Mouse (Mus musculus) lung, embryonic 15.5 days (tissue): ENCODE data around the gene Tph2. TPM values are rescaled to one million over a fixed set of nuclear protein-coding genes. Genes with fewer than 3 reads are reported as not detected.

ENCODE experiments used
- ATAC-seq: fragments of 200-750 bp; cut with Nextera tagmentation; 2 replicates; pipeline ENCODE4 v1.8.0; 2017; ENCODE audit warnings: moderate number of reproducible peaks, borderline replicate concordance; ENCODE audit not compliant: low FRiP score, low TSS enrichment; ENCODE audit errors: extremely low read depth
- H3K27ac ChIP-seq: fragments of 300-500 bp; sonication (generic); 2 replicates; pipeline ENCODE4 v1.5.1; 2015; ENCODE audit warnings: moderate library complexity, mild to moderate bottlenecking, inconsistent platforms
- H3K27me3 ChIP-seq: fragments of 300-500 bp; sonication (generic); 2 replicates; pipeline ENCODE4 v1.6.1; 2015; ENCODE audit warnings: inconsistent platforms
- H3K36me3 ChIP-seq: fragments of 300-500 bp; sonication (generic); 2 replicates; pipeline ENCODE4 v1.6.1; 2015; ENCODE audit warnings: inconsistent platforms
- H3K4me1 ChIP-seq: fragments of 300-500 bp; sonication (generic); 2 replicates; pipeline ENCODE4 v1.6.1; 2015; ENCODE audit warnings: inconsistent platforms
- H3K4me2 ChIP-seq: fragments of 300-500 bp; sonication (generic); 2 replicates; pipeline ENCODE4 v1.6.1; 2015; ENCODE audit warnings: inconsistent platforms, mild to moderate bottlenecking, moderate library complexity
- H3K4me3 ChIP-seq: fragments of 300-500 bp; sonication (generic); 2 replicates; pipeline ENCODE4 v1.5.1; 2015; ENCODE audit warnings: mild to moderate bottlenecking, inconsistent platforms
- H3K9ac ChIP-seq: fragments of 300-500 bp; sonication (generic); 2 replicates; pipeline ENCODE4 v1.6.1; 2015; ENCODE audit warnings: inconsistent platforms
- H3K9me3 ChIP-seq: fragments of 300-500 bp; sonication (generic); 2 replicates; pipeline ENCODE4 v1.6.1; 2016; ENCODE audit warnings: inconsistent platforms
- WGBS: fragments of 180-500 bp; shearing (Covaris S2); methylation state at CpG from one replicate; pipeline ENCODE4 v1.1.7; 2015; 5-methylcytosine and 5-hydroxymethylcytosine counted together
- polyA plus RNA-seq: library from polyadenylated mRNA; unstranded; fragments of >200 nt; fragmentation: Nextera tagmentation; extraction: Ambion mirVana; gene quantifications from 2 replicates; pipeline ENCODE4 v1.2.1, GENCODE M21; 2015

Tph2 gene
- polyA plus RNA-seq, 1 experiment from 2014 or later, result 0.07 TPM

DNA sequence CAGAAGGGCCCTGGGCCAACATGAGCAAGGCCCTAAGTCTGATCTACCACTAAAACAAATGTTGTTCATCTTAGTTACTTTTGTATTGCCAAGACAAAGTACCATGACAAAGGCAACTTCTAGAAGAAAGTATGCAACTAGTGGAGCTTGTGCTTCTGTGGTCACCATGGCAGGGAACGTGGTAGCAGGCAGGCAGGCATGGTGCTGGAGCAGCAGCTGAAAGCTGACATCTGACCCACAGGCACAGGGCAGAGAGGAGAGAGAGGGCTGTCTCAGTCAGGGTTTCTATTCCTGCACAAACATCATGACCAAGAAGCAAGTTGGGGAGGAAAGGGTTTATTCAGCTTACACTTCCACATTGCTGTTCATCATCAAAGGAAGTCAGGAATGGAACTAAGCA is 56.9 kb downstream of the Tph2 start:
- H3K9me3 ChIP-seq, result no peaks in the 10 kb centered on the region
- 0 out of 2 replicates have a peak, but pooled peaks cover 7% of the 10 kb centered on the region for H3K4me1 ChIP-seq
- 53% methylated on average over 1 of the region's 1 CpGs for WGBS
- no peak overlapping the region for H3K4me3 ChIP-seq
- no peak overlapping the region for H3K9ac ChIP-seq
- no peak for ATAC-seq
- no peak overlapping the region for H3K4me2 ChIP-seq
- H3K27ac ChIP-seq, result no peak overlapping the region
- no peaks in the 10 kb centered on the region for H3K36me3 ChIP-seq
- H3K27me3 ChIP-seq, result no peaks in the 10 kb centered on the region

DNA sequence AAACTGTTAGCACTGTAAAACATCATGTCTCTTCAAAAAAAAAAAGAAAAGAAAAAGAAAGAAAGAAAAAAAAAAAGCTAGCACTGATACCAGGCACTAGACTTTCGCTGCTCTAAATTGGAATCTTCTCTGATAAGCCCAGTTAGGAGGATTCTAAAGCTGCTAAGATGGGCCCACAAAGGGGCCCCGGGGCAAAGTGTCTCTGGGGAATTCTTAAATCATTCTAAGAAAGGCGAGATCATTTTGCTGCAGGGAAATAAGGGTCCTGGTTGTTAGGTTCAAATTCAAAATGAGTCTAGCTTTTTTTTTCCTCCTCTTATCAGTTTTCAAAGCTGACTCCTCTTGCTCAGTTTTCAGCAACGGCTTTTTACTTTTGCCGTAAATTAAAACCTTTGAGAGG is 59.3 kb downstream of the Tph2 start:
- H3K4me1 ChIP-seq, result 0 out of 2 replicates have a peak, but pooled peaks cover 7% of the 10 kb centered on the region
- no peaks in the 10 kb centered on the region for H3K27me3 ChIP-seq
- H3K27ac ChIP-seq, result no peak overlapping the region
- H3K4me3 ChIP-seq, result no peak overlapping the region
- WGBS, result 7% methylated on average over 5 of the region's 5 CpGs
- peak overlapping the region; percentile 29 for H3K4me2 ChIP-seq
- no peak overlapping the region for H3K9ac ChIP-seq
- no peaks in the 10 kb centered on the region for H3K36me3 ChIP-seq
- no peaks in the 10 kb centered on the region for H3K9me3 ChIP-seq
- no peak for ATAC-seq

DNA sequence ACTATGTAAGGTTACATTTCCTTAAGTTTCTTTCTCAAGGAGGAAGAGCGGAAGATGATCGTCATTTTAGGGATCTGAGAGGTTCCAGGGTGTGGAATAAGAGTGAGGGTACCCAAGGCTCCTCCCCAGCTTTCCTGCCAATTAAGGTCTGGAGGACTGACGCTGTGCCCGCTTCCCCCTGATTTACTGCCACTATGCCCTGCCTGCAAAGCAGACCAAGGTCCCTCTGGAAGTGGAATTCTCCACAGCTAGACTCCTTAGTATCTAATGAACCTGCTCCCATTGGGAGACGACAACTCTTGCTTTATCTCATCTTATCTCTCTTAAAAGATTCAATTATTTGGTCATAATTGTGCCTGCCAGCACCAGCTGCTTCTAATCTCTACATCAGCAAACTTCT is 59.8 kb downstream of the Tph2 start:
- H3K36me3 ChIP-seq, result no peaks in the 10 kb centered on the region
- no peaks in the 10 kb centered on the region for H3K27me3 ChIP-seq
- H3K9me3 ChIP-seq, result no peaks in the 10 kb centered on the region
- ATAC-seq, result no peak
- no peak overlapping the region for H3K4me2 ChIP-seq
- 61% methylated on average over 5 of the region's 5 CpGs for WGBS
- H3K9ac ChIP-seq, result no peak overlapping the region
- H3K4me1 ChIP-seq, result 0 out of 2 replicates have a peak, but pooled peaks cover 7% of the 10 kb centered on the region
- H3K27ac ChIP-seq, result no peak overlapping the region
- no peak overlapping the region for H3K4me3 ChIP-seq

DNA sequence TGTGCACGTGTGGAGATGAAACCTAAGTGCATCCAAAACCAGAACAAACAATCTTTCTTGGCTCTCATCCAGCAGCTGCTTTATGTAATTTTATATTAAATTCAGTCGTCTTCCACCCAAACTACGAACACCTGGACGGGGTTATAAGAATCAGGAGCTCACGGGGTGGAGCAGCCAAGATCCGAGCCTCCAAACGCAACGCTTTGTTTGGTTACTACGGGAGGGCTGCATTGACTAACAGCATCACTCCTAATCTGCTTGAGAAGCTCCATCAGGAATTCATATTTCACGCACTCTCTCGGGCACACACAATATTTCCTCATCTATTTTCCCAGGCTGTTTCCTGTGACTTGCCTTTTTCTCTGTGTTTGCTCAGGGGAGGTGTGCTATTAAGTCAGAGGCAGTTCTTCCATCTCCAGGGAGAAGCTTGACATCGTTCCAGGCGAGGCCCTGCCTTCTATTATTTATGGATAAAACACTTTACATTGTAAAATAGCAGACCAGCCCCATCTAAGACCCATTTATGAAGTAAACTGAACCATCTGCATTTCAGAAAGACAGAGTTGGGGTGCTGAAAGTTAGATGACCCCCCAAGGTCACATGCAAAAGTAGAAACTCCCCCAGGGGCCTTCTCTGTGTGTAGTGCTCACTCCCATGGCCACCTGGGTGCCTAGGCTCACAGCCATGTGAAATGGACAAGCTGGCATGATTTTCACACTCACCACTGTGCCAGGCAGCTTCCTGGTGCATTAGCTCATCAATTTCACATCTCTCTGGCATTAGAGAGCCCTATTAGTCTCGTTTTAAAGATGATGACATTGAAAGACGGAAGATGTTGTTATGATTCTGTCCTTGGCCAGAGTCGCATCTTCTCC is 76.9 kb downstream of the Tph2 start:
- Histone ChIP-seq H3K4me2 (no peak overlapping the region), H3K36me3 (no peaks in the 10 kb centered on the region), H3K27ac (no peak overlapping the region), H3K9ac (no peak overlapping the region), H3K27me3 (no peaks in the 10 kb centered on the region), H3K4me1 (no peaks in the 10 kb centered on the region), H3K4me3 (no peak overlapping the region), H3K9me3 (no peaks in the 10 kb centered on the region)
- 58% methylated on average over 16 of the region's 16 CpGs for WGBS
- ATAC-seq, result no peak

DNA sequence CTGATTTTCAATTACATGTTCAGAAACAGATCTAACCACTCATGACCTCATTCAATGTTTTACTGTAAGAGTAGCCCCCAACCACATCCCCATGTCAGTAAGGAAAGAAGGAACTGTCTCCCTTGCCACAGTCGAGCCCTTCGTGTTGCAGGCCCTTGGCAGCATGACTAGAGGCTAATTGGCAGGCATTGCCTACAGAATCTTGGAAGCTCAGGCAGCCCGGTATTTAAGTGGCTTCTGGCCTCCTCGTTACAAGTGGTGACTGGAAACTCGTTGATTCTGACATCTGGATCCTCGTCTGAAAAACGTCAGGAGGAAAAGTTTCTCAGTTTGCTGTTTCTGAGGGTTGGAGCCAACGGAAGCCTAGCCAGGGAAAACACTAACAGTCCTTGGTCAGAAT is 80.6 kb downstream of the Tph2 start:
- Histone ChIP-seq H3K9me3 (no peaks in the 10 kb centered on the region), H3K9ac (no peak overlapping the region), H3K4me2 (no peak overlapping the region), H3K36me3 (no peaks in the 10 kb centered on the region), H3K4me3 (no peak overlapping the region), H3K27ac (no peak overlapping the region), H3K27me3 (no peaks in the 10 kb centered on the region), H3K4me1 (no peaks in the 10 kb centered on the region)
- 55% methylated on average over 8 of the region's 8 CpGs for WGBS
- no peak for ATAC-seq

DNA sequence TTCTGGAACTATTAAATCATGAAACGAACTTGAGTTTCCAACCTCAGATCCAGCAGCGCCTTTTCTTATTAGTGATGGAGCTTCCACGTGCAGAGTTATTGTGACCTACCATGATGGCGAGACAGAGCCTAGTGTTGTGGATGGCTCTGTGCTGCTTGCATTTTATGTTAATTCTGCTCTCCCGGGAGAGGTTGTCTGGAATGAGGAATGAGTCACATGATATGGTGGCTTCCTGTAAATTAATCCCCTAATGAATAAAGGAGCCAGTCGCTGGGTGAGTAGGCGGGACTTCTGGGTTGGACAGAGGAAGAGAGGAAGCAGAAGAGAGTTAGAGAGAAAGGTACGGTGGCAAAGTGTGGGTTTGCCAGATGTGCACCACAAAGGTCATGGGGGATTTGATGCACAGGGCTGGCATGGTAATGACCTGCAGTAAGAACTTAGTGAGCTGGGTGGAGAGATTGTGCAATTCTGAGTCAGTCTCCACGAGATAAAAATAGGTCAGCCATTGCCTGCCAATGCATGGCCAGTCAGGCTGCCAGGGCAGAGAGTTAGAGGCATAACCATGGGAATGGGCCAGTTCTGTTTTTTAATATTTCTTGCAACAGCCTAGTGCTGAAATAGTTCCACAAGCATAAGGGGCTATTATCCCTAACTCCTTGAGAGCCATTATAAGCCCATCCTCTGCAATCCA is 84.8 kb downstream of the Tph2 start:
- ATAC-seq, result no peak
- Histone ChIP-seq H3K4me1 (no peaks in the 10 kb centered on the region), H3K27me3 (no peaks in the 10 kb centered on the region), H3K4me3 (no peak overlapping the region), H3K9me3 (no peaks in the 10 kb centered on the region), H3K36me3 (no peaks in the 10 kb centered on the region), H3K9ac (no peak overlapping the region), H3K4me2 (no peak overlapping the region), H3K27ac (no peak overlapping the region)
- 69% methylated on average over 9 of the region's 9 CpGs for WGBS

DNA sequence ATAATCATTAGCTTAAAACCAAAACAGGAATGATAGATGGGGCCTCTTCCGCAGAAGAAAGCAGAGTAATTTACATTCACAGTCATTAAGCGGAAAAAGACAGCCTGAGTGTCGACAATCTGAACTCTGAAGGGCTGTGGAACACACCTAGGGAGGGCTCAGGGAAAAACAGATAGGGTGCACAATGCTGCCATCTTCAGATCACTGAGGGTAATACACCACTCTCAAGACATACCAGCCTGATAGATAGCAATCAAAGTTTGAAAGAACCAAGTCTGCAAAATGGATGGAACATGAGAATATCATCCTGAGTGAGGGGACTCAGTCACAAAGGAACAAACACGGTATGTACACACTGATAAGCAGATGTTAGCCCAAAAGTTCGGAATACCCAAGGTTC is 87.7 kb downstream of the Tph2 start:
- Histone ChIP-seq H3K9me3 (no peaks in the 10 kb centered on the region), H3K4me3 (no peak overlapping the region), H3K36me3 (no peaks in the 10 kb centered on the region), H3K27me3 (no peaks in the 10 kb centered on the region), H3K4me1 (no peaks in the 10 kb centered on the region), H3K27ac (no peak overlapping the region), H3K4me2 (no peak overlapping the region), H3K9ac (no peak overlapping the region)
- ATAC-seq, result 0 out of 2 replicates have a peak, but pooled peaks have one; percentile 55
- 14% methylated on average over 5 of the region's 5 CpGs for WGBS

DNA sequence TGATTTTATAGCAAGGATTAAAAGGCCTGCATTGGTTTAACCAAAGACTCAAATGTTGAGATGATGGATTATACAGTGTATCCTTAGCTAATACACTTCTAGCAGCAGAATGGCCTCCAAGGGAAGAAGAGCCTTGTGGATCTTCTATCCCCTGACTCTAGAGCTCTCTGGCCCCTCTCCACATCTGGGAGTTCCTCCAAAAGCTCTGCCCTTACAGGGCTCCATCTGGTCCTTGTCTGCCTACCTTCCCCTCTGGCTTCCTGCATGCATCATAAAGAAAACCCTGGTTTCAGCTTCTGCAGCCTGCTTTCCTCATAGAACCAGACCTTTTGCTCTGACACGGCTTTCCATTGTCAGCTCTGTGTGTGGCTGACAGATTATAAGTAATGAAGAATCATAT is 88.6 kb downstream of the Tph2 start:
- H3K4me1 ChIP-seq, result no peaks in the 10 kb centered on the region
- ATAC-seq, result no peak
- no peak overlapping the region for H3K4me3 ChIP-seq
- no peak overlapping the region for H3K9ac ChIP-seq
- no peak overlapping the region for H3K4me2 ChIP-seq
- no peaks in the 10 kb centered on the region for H3K27me3 ChIP-seq
- no peak overlapping the region for H3K27ac ChIP-seq
- H3K9me3 ChIP-seq, result no peaks in the 10 kb centered on the region
- H3K36me3 ChIP-seq, result no peaks in the 10 kb centered on the region
- 41% methylated on average over 1 of the region's 1 CpGs for WGBS

DNA sequence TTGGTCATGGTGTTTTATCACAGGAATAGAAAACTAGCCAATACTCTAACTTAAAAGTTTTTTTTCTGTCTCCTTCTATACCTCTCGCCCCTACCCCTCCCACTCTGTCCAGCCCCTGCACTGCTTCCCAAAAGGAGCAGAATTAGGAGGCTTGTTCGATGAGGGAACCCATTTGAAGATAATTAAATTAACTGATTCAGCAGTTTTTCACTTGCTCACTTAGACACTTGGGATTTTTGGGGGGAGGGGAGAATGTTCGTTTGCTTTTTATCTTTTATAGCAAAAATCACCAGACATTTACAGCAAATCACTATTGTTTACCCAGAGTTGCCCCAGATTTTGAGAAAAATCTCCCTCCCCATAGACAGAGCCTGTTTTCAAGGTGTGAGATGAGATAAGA is 106.6 kb downstream of the Tph2 start:
- WGBS, result 68% methylated on average over 3 of the region's 3 CpGs
- no peak overlapping the region for H3K4me2 ChIP-seq
- H3K4me3 ChIP-seq, result no peak overlapping the region
- no peak overlapping the region for H3K27ac ChIP-seq
- no peak for ATAC-seq
- no peaks in the 10 kb centered on the region for H3K36me3 ChIP-seq
- H3K27me3 ChIP-seq, result no peaks in the 10 kb centered on the region
- H3K9ac ChIP-seq, result no peak overlapping the region
- no peaks in the 10 kb centered on the region for H3K4me1 ChIP-seq
- H3K9me3 ChIP-seq, result no peaks in the 10 kb centered on the region

DNA sequence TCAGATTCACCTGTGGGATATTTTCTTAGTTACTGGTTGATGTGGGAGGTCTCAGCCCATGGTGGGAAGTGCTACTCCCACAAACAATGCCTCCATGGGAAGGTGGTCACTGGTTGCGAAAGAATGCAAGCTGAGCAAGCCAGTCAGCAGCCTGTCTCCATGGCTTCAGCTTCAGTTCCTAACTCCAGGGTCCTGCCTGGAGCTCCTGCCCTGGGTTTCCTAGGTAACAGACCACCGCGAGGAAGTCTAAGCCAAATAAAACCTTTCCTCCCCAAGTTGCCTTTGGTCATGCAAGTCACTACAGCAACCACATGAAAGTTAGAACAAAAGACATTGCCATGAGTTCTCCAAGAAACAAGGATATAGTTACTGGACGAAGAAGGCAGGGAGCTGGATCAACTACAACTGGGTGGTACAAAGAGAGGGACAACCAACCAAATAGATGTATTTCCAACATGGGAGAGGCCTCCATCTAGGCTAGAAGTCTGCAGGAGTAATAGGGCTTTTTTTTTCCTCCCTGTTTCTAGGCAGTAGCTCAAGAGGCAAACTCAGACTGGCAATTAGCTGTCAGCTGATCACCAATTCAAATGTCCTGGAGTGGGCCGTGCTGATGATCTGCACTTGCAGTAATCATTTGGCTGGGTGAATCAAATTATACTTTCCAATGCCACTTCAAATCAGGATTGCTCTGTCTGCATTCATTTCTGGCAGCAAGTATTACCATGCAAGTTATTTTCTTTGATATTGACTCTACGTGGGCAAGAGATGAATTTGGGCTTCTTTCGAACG is 115.5 kb downstream of the Tph2 start:
- H3K9me3 ChIP-seq, result no peaks in the 10 kb centered on the region
- ATAC-seq, result no peak
- H3K4me1 ChIP-seq, result no peaks in the 10 kb centered on the region
- no peak overlapping the region for H3K4me2 ChIP-seq
- H3K27ac ChIP-seq, result no peak overlapping the region
- no peaks in the 10 kb centered on the region for H3K36me3 ChIP-seq
- WGBS, result 80% methylated on average over 8 of the region's 8 CpGs
- H3K27me3 ChIP-seq, result no peaks in the 10 kb centered on the region
- H3K4me3 ChIP-seq, result no peak overlapping the region
- H3K9ac ChIP-seq, result no peak overlapping the region

DNA sequence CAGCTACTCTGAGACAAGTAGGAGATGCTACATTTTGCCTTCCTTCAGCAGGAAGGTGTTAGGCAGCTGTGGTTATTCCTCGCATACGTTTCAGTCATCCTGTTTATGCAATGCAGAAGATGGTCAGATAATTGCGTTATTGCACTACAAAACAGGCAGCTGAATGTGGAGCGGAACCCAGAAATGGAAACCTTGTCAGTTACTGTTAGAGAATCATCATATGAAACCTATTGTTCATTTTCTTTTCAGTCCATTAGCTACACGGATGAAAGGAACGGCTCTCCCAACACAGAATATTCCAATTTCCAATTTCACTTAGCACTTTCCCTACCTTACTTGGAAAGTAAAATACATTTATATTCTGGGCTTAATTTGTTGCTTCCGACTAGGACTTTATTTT is 120.9 kb downstream of the Tph2 start:
- Histone ChIP-seq H3K4me3 (no peak overlapping the region), H3K36me3 (no peaks in the 10 kb centered on the region), H3K4me1 (no peaks in the 10 kb centered on the region), H3K9me3 (no peaks in the 10 kb centered on the region), H3K9ac (no peak overlapping the region), H3K4me2 (no peak overlapping the region), H3K27ac (no peak overlapping the region), H3K27me3 (no peaks in the 10 kb centered on the region)
- 52% methylated on average over 7 of the region's 7 CpGs for WGBS
- ATAC-seq, result no peak

DNA sequence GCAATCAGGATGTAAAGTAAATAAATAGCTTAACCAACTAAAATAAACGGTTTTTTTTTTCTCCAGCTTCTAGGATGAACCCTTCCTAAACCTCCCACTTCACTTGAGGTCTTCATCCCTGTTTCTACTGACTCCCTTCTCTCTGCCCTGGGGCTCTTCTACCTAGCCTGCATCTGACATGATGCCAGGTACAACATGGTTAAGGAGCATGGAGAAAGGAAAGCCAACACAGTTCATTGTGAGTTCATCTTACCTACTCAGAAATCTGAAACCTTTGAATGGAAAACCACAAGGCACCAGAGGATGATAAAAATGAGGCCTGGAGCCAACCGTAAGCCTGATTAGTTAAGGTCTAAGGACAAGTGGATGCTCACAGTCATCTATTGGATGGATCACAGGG is 123.3 kb downstream of the Tph2 start:
- Histone ChIP-seq H3K36me3 (no peaks in the 10 kb centered on the region), H3K4me2 (no peak overlapping the region), H3K27ac (no peak overlapping the region), H3K9ac (no peak overlapping the region), H3K9me3 (no peaks in the 10 kb centered on the region), H3K4me1 (no peaks in the 10 kb centered on the region), H3K4me3 (no peak overlapping the region), H3K27me3 (no peaks in the 10 kb centered on the region)
- no peak for ATAC-seq
- WGBS, result 43% methylated on average over 2 of the region's 2 CpGs
